Mouse (Mus musculus) midbrain, postnatal 0 days (tissue): ENCODE data around the gene Trp53i11. TPM values are rescaled to one million over a fixed set of nuclear protein-coding genes. Genes with fewer than 3 reads are reported as not detected.

Experiments
- ATAC-seq: fragments of 200-750 bp; cut with Nextera tagmentation; 2 replicates; pipeline ENCODE4 v1.8.0; 2017; ENCODE audit warnings: moderate number of reproducible peaks, mild to moderate bottlenecking, moderate TSS enrichment, moderate library complexity; ENCODE audit not compliant: low FRiP score
- DNase-seq: peaks from one replicate; pipeline ENCODE4 v3.0.0-alpha.2; 2015; ENCODE audit warnings: low spot score
- H3K27ac ChIP-seq: fragments of 300-500 bp; sonication (generic); 2 replicates; pipeline ENCODE4 v1.5.1; 2014; ENCODE audit warnings: low read depth, mild to moderate bottlenecking, low read length, mixed read lengths
- H3K27me3 ChIP-seq: fragments of 300-500 bp; sonication (generic); 2 replicates; pipeline ENCODE4 v1.6.1; 2014; ENCODE audit warnings: low read length, control low read depth, mixed read lengths; ENCODE audit not compliant: insufficient read depth
- H3K36me3 ChIP-seq: fragments of 300-500 bp; sonication (generic); 2 replicates; pipeline ENCODE4 v1.6.1; 2014; ENCODE audit warnings: low read length, control low read depth, mixed read lengths; ENCODE audit not compliant: insufficient read depth
- H3K4me1 ChIP-seq: fragments of 300-500 bp; sonication (generic); 2 replicates; pipeline ENCODE4 v1.6.1; 2014; ENCODE audit warnings: mild to moderate bottlenecking, control low read depth, antibody characterized with exemption, low read length, mixed read lengths; ENCODE audit not compliant: insufficient read depth
- H3K4me2 ChIP-seq: fragments of 300-500 bp; sonication (generic); 2 replicates; pipeline ENCODE4 v1.6.1; 2014; ENCODE audit warnings: low read depth, mild to moderate bottlenecking, low read length, mixed read lengths; ENCODE audit not compliant: poor library complexity, severe bottlenecking
- H3K4me3 ChIP-seq: fragments of 300-500 bp; sonication (generic); 2 replicates; pipeline ENCODE4 v1.5.1; 2014; ENCODE audit warnings: low read depth, mild to moderate bottlenecking, low read length, moderate library complexity
- H3K9ac ChIP-seq: fragments of 300-500 bp; sonication (generic); replicated peaks from 2 replicates; pipeline ENCODE4 v1.6.1; 2014; ENCODE audit warnings: mild to moderate bottlenecking, low read length, moderate library complexity, mixed read lengths; ENCODE audit not compliant: poor library complexity, severe bottlenecking
- H3K9me3 ChIP-seq: fragments of 300-500 bp; sonication (generic); 2 replicates; pipeline ENCODE4 v1.6.1; 2016; ENCODE audit warnings: low read length, control low read depth
- CTCF ChIP-seq: IDR thresholded peaks from 2 replicates; pipeline ENCODE4 v1.5.1; 2016; ENCODE audit warnings: antibody characterized with exemption, mild to moderate bottlenecking
- WGBS: fragments of 180-500 bp; shearing (Covaris S2); extraction: QIAGEN DNeasy Blood & Tissue Kit; methylation state at CpG from one replicate; pipeline ENCODE4 v1.1.7; 2014; 5-methylcytosine and 5-hydroxymethylcytosine counted together
- polyA plus RNA-seq: library from polyadenylated mRNA; unstranded; fragments of >200 nt; fragmentation: Nextera tagmentation; extraction: Ambion mirVana; gene quantifications from 2 replicates; pipeline ENCODE4 v1.2.1, GENCODE M21; 2015
- total RNA-seq: library from RNA; depleted of rRNA; stranded (reverse); fragments of >200 nt; gene quantifications from 2 replicates; pipeline ENCODE4 v1.2.3, GENCODE M21; 2014

The Trp53i11 gene
- total and polyA plus RNA-seq, 2 experiments from 2014 or later: 76.0 to 124 TPM

GRCm38 (mm10) chr2:93193806-93194205 is 6.5 kb downstream of the Trp53i11 start:
- no peak for TF ChIP-seq CTCF
- H3K27ac ChIP-seq: no peak overlapping the region
- no peak overlapping the region for H3K9ac ChIP-seq
- DNase-seq (no peak), ATAC-seq (no peak)
- no peak overlapping the region for H3K4me3 ChIP-seq
- no peaks in the 10 kb centered on the region for H3K36me3 ChIP-seq
- no peaks in the 10 kb centered on the region for H3K9me3 ChIP-seq
- WGBS: 59% methylated on average over 4 of the region's 4 CpGs
- no peak overlapping the region for H3K4me2 ChIP-seq
- no peaks in the 10 kb centered on the region for H3K27me3 ChIP-seq
- H3K4me1 ChIP-seq: peaks cover 16% of the 10 kb centered on the region

- H3K36me3 ChIP-seq: no peaks in the 10 kb centered on the region; the same call in 1 of the 2 replicates
- peak; percentile 64 for ATAC-seq
Observed at GRCm38 (mm10) chr2:93198846-93199245, 11.5 kb downstream of the Trp53i11 start.

GRCm38 (mm10) chr2:93199531-93199974 is 12.2 kb downstream of the Trp53i11 start:
- WGBS: 44% methylated on average over 13 of the region's 13 CpGs
- no peak overlapping the region for H3K27ac ChIP-seq
- no peaks in the 10 kb centered on the region for H3K9me3 ChIP-seq
- no peak overlapping the region for H3K4me2 ChIP-seq
- H3K9ac ChIP-seq: no peak overlapping the region
- no peaks in the 10 kb centered on the region; the same call in 1 of the 2 replicates for H3K36me3 ChIP-seq
- ATAC-seq (peak; percentile 1), DNase-seq (peak; percentile 62)
- H3K27me3 ChIP-seq: no peaks in the 10 kb centered on the region
- H3K4me3 ChIP-seq: no peak overlapping the region
- TF ChIP-seq CTCF: peak; percentile 91
- H3K4me1 ChIP-seq: no peaks in the 10 kb centered on the region

More at GRCm38 (mm10) chr2:93198846-93199245, 11.5 kb downstream of the Trp53i11 start:
- no peak overlapping the region for H3K4me2 ChIP-seq
- H3K4me3 ChIP-seq: no peak overlapping the region
- peak; percentile 92 for DNase-seq
- no peaks in the 10 kb centered on the region for H3K9me3 ChIP-seq
- peak; percentile 99 for TF ChIP-seq CTCF
- WGBS: 13% methylated on average over 3 of the region's 3 CpGs
- H3K9ac ChIP-seq: no peak overlapping the region
- no peak overlapping the region for H3K27ac ChIP-seq
- no peaks in the 10 kb centered on the region for H3K4me1 ChIP-seq
- H3K27me3 ChIP-seq: no peaks in the 10 kb centered on the region

- H3K9me3 ChIP-seq: no peaks in the 10 kb centered on the region
- DNase-seq (no peak), ATAC-seq (no peak)
- no peaks in the 10 kb centered on the region for H3K4me1 ChIP-seq
- H3K4me2 ChIP-seq: no peak overlapping the region
- no peak overlapping the region for H3K27ac ChIP-seq
- H3K4me3 ChIP-seq: no peak overlapping the region
- H3K27me3 ChIP-seq: no peaks in the 10 kb centered on the region
- H3K9ac ChIP-seq: no peak overlapping the region
- no peak for TF ChIP-seq CTCF
- H3K36me3 ChIP-seq: no peaks in the 10 kb centered on the region; the same call in 1 of the 2 replicates
- 65% methylated on average over 10 of the region's 10 CpGs for WGBS
Observed at GRCm38 (mm10) chr2:93200681-93201340, 13.5 kb downstream of the Trp53i11 start.

- H3K9me3 ChIP-seq: no peaks in the 10 kb centered on the region
- H3K9ac ChIP-seq: no peak overlapping the region
- no peaks in the 10 kb centered on the region for H3K27me3 ChIP-seq
- H3K4me3 ChIP-seq: no peak overlapping the region
- H3K27ac ChIP-seq: no peak overlapping the region
- no peak for DNase-seq
- no peaks in the 10 kb centered on the region; the same call in 1 of the 2 replicates for H3K36me3 ChIP-seq
- no peak overlapping the region for H3K4me2 ChIP-seq
- ATAC-seq: no peak
- no peaks in the 10 kb centered on the region for H3K4me1 ChIP-seq
- 95% methylated on average over 3 of the region's 3 CpGs for WGBS
- TF ChIP-seq CTCF: no peak
Observed at GRCm38 (mm10) chr2:93201997-93202396, 14.6 kb downstream of the Trp53i11 start.

GRCm38 (mm10) chr2:93202782-93203181 is 15.4 kb downstream of the Trp53i11 start:
- no peak for TF ChIP-seq CTCF
- H3K36me3 ChIP-seq: peaks cover under 1% of the 10 kb centered on the region; the same call in 1 of the 2 replicates
- no peaks in the 10 kb centered on the region for H3K27me3 ChIP-seq
- ATAC-seq (no peak), DNase-seq (no peak)
- H3K9me3 ChIP-seq: no peaks in the 10 kb centered on the region
- H3K4me2 ChIP-seq: no peak overlapping the region
- H3K4me3 ChIP-seq: no peak overlapping the region
- no peak overlapping the region for H3K27ac ChIP-seq
- no peak overlapping the region for H3K9ac ChIP-seq
- H3K4me1 ChIP-seq: no peaks in the 10 kb centered on the region
- WGBS: 60% methylated on average over 1 of the region's 1 CpGs
